Mouse (Mus musculus) bone marrow macrophage, adult 2 months (primary cell): ENCODE measurements around the gene Stab1.

Experiments used
- CTCF ChIP-seq: IDR thresholded peaks from 2 replicates; pipeline ENCODE4 v1.5.1; 2012; ENCODE audit warnings: low read depth, mild to moderate bottlenecking, low read length, moderate library complexity
- POLR2A ChIP-seq: IDR thresholded peaks from 2 replicates; pipeline ENCODE4 v1.6.1; 2012; ENCODE audit warnings: mild to moderate bottlenecking, low read depth, low read length, borderline replicate concordance

GRCm38 (mm10) chr14:31137281-31137595, 31.2 kb downstream of the Stab1 start:
- TF ChIP-seq POLR2A, result no peak
- no peak for TF ChIP-seq CTCF
